Mouse (Mus musculus): Measurements from ENCODE around the gene Gm20822. TPM values are rescaled to one million over a fixed set of nuclear protein-coding genes. Genes with fewer than 3 reads are reported as not detected.
"Not testable (repeated sequence)": the region's sequence is repeated elsewhere in the genome, so short reads cannot be mapped to it uniquely, and the experiment has no call there.

The Gm20822 gene
- total RNA-seq (2012; rRNA removed) (not detected in 2 replicates), polyA plus RNA-seq (2012; ENCODE audit: insufficient read depth in 1 of 2, insufficient read length in 2 of 2, low read depth in 1 of 2, low replicate concordance in 2 of 2, missing spikeins in 1 of 2) (not detected)

DNA sequence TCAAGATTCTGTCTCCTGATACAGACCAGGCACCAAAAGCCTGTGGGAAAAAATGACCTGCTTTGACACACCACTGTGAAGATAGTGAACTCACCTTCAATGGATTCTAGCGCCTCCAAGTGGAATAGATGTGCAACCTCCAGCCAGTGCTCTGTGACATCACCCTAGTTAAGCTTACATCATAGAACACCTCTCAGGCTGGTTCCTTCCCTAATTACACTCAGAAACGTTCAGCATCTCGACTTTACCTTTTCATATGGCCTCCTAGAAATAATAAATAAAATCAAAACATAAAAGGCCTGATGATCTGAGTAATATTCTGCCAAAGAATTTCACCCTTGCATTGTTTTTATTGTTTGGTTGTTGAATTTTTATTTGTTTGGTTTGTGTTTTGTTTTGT lies at the start of gene Gm20822:
Gene Gm20822, minus strand, starts transcription at position 101 of the 400 bp plus-strand sequence.
- H3K4me1 ChIP-seq (ENCODE audit: control insufficient read depth in 1 of 2, insufficient read depth in 2 of 2, low read length in 2 of 2); H3K79me2 ChIP-seq (ENCODE audit: control insufficient read depth, insufficient read depth, low read length, poor library complexity); H3K9ac ChIP-seq (ENCODE audit: control insufficient read depth, low read depth, low read length, poor library complexity, severe bottlenecking); H3K9me3 ChIP-seq (replicated peaks; ENCODE audit: insufficient read depth, low read length); H3K36me3 ChIP-seq (ENCODE audit: control insufficient read depth in 1 of 2, insufficient read depth in 2 of 2, low read length in 2 of 2); DNase-seq (ENCODE audit: low read depth, low spot score); H3K27me3 ChIP-seq (ENCODE audit: control insufficient read depth in 1 of 2, insufficient read depth in 2 of 2, low read length in 2 of 2); H3K4me3 ChIP-seq (ENCODE audit: control insufficient read depth in 1 of 2, insufficient read depth in 1 of 2, low read depth in 2 of 2, low read length in 2 of 2); H3K27ac ChIP-seq (ENCODE audit: control insufficient read depth, low read depth, low read length): not testable (repeated sequence)
